Comparison of ENCODE assay signal across 8 mouse cellular contexts in the genomic region with DNA sequence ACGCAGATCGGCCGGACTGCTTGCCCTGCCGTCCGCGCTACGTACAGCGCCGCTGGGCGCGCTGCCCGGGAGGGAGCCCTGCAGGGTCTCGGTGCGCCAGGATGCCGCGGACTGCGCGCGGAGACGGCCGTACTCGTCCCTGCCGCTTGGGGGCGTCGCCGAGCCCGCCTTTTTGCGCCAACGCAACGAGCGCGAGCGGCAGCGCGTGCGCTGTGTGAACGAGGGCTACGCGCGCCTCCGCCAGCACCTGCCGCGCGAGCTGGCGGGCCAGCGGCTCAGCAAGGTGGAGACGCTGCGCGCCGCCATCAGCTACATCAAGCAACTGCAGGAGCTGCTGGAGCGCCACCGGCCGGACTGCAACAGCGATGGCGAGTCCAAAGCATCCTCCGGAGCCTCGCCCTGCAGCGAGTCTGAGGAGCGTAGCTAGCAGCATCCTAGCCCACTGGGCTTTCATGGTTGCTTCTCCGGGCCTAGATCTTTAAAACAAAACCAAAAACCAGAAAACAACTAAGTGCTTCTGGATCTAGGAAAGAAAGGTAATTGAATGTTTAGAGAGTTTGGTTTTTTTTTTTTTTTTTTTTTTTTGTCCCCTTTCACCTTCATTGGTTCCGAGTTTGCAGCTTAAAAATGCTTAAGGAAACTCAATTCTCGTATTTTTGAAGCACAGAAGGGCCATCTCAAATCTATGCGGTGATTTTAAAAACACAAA. TPM values are rescaled to one million over a fixed set of nuclear protein-coding genes. Genes with fewer than 3 reads are reported as not detected.
DNase-seq lines count a peak whose midpoint lies in the region; ATAC-seq and TF ChIP-seq lines count a peak whose summit lies in the region.

No protein-coding gene starts in this region.

- TF ChIP-seq CTCF in brain, embryonic 14.5 days (IDR thresholded peaks at IDR 0.05; ENCODE audit: borderline replicate concordance, extremely low read depth, insufficient read depth, insufficient read length), result peak; percentile 60

- peaks cover 4% of the 10 kb centered on the region; the same call in 1 of the 2 replicates for H3K4me1 ChIP-seq in forebrain, embryonic 11.5 days (replicated peaks; ENCODE audit: control insufficient read depth, insufficient read depth, low read length)
- peaks cover 13% of the 10 kb centered on the region for H3K4me1 ChIP-seq in hindbrain, embryonic 12.5 days
- H3K4me1 ChIP-seq in lung, embryonic 16.5 days (replicated peaks; ENCODE audit: control insufficient read depth, insufficient read depth, low read length), result peaks cover 17% of the 10 kb centered on the region

- H3K4me2 ChIP-seq in forebrain, embryonic 11.5 days (ENCODE audit: low read depth, low read length, severe bottlenecking), result peak overlapping the region; percentile 84
- H3K4me2 ChIP-seq in hindbrain, embryonic 12.5 days (replicated peaks), result peak overlapping the region; percentile 91
- H3K4me2 ChIP-seq in lung, embryonic 16.5 days (ENCODE audit: low read depth, low read length), result peak overlapping the region; percentile 96

- WGBS in forebrain, embryonic 11.5 days, result under 1% methylated on average over 63 of the region's 63 CpGs
- WGBS in hindbrain, embryonic 12.5 days, result under 1% methylated on average over 63 of the region's 63 CpGs
- WGBS in lung, embryonic 16.5 days, result under 1% methylated on average over 63 of the region's 63 CpGs

- peak; percentile 76 to 82 for DNase-seq in CD8-positive naive resting alpha-beta T cell, adult 2 months (ENCODE audit: low read depth in 2 of 2, low spot score in 2 of 2)
- DNase-seq in brain, embryonic 14.5 days (ENCODE audit: low read depth), result peak; percentile 95
- peak; percentile 91 for DNase-seq in forebrain, embryonic 11.5 days (ENCODE audit: low spot score)
- peak; percentile 75 to 81 for DNase-seq in layer of hippocampus, postnatal 10 days (ENCODE audit: low spot score in 2 of 2)
- DNase-seq in ovary, postnatal 14 days (ENCODE audit: low spot score), result peak; percentile 47
- peak; percentile 53 to 72 for DNase-seq in thymus, postnatal 10 days (ENCODE audit: low spot score in 2 of 2)

- no peaks in the 10 kb centered on the region for H3K9me3 ChIP-seq in forebrain, embryonic 11.5 days (ENCODE audit: control insufficient read depth, low read length)
- no peaks in the 10 kb centered on the region for H3K9me3 ChIP-seq in hindbrain, embryonic 12.5 days (replicated peaks)
- H3K9me3 ChIP-seq in lung, embryonic 16.5 days (ENCODE audit: control insufficient read depth, low read length), result no peaks in the 10 kb centered on the region

- peak; percentile 58; the same call in 1 of the 2 replicates for TF ChIP-seq POLR2A in brain, embryonic 14.5 days (IDR thresholded peaks at IDR 0.05; ENCODE audit: borderline replicate concordance, extremely low read depth, insufficient read depth, insufficient read length, poor library complexity, severe bottlenecking)

- peak overlapping the region; percentile 67 for H3K9ac ChIP-seq in forebrain, embryonic 11.5 days (ENCODE audit: low read length)
- peak overlapping the region; percentile 64 for H3K9ac ChIP-seq in hindbrain, embryonic 12.5 days
- peak overlapping the region; percentile 60 for H3K9ac ChIP-seq in lung, embryonic 16.5 days (ENCODE audit: low read length)

- no peak overlapping the region for H3K27ac ChIP-seq in forebrain, embryonic 11.5 days (ENCODE audit: low read depth, low read length)
- H3K27ac ChIP-seq in hindbrain, embryonic 12.5 days, result no peak overlapping the region
- H3K27ac ChIP-seq in lung, embryonic 16.5 days (ENCODE audit: low read length), result no peak overlapping the region

- ATAC-seq in forebrain, embryonic 11.5 days (replicated peaks; ENCODE audit: low FRiP score), result peak; percentile 90
- ATAC-seq in hindbrain, embryonic 12.5 days (ENCODE audit: low FRiP score), result peak; percentile 90
- peak; percentile 83 for ATAC-seq in lung, embryonic 16.5 days (ENCODE audit: low read depth)

- peaks cover 4% of the 10 kb centered on the region; the same call in 1 of the 2 replicates for H3K27me3 ChIP-seq in forebrain, embryonic 11.5 days (ENCODE audit: control insufficient read depth, insufficient read depth, low read length)
- H3K27me3 ChIP-seq in hindbrain, embryonic 12.5 days, result peaks cover 24% of the 10 kb centered on the region
- peaks cover 17% of the 10 kb centered on the region for H3K27me3 ChIP-seq in lung, embryonic 16.5 days (ENCODE audit: control insufficient read depth, insufficient read depth, low read depth, low read length)

- no peaks in the 10 kb centered on the region for H3K36me3 ChIP-seq in forebrain, embryonic 11.5 days (ENCODE audit: control insufficient read depth, insufficient read depth, low read length)
- no peaks in the 10 kb centered on the region for H3K36me3 ChIP-seq in hindbrain, embryonic 12.5 days
- no peaks in the 10 kb centered on the region for H3K36me3 ChIP-seq in lung, embryonic 16.5 days (ENCODE audit: control insufficient read depth, insufficient read depth, low read length)

- peak overlapping the region; percentile 46 for H3K4me3 ChIP-seq in forebrain, embryonic 11.5 days (ENCODE audit: low read depth, low read length)
- peak overlapping the region; percentile 57 for H3K4me3 ChIP-seq in hindbrain, embryonic 12.5 days
- H3K4me3 ChIP-seq in lung, embryonic 16.5 days (ENCODE audit: low read length), result peak overlapping the region; percentile 60

RNA-seq across cellular contexts. Expression of a gene that starts 1.2 kb away (rescaled TPM):
- 0.33 and 0.42 TPM in 2 replicates for polyA plus RNA-seq in brain, embryonic 14.5 days (2012; rRNA removed)
- 0.53 and 0.56 TPM in 2 replicates for polyA plus RNA-seq in forebrain, embryonic 11.5 days (2014; fragmentation: Nextera tagmentation; extraction: Ambion mirVana)
- 0.53 and 0.59 TPM in 2 replicates for polyA plus RNA-seq in hindbrain, embryonic 12.5 days (2016; fragmentation: Nextera tagmentation; extraction: Ambion mirVana)
- total RNA-seq in layer of hippocampus, postnatal 10 days (2021), result under 1 TPM; 0.54 to 0.82 TPM
- 0.10 and 0.19 TPM in 2 replicates for polyA plus RNA-seq in lung, embryonic 16.5 days (2015; fragmentation: Nextera tagmentation; extraction: Ambion mirVana)

RNA-seq across cellular contexts. Expression of a gene that starts 11.7 kb away (rescaled TPM):
- 58.2 and 59.3 TPM in 2 replicates for polyA plus RNA-seq in brain, embryonic 14.5 days (2012; rRNA removed)
- 35.4 and 42.7 TPM in 2 replicates for polyA plus RNA-seq in forebrain, embryonic 11.5 days (2014; fragmentation: Nextera tagmentation; extraction: Ambion mirVana)
- polyA plus RNA-seq in hindbrain, embryonic 12.5 days (2016; fragmentation: Nextera tagmentation; extraction: Ambion mirVana), result 35.3 and 39.0 TPM in 2 replicates
- total RNA-seq in layer of hippocampus, postnatal 10 days (2021), result 10 to 100 TPM; 30.4 to 34.3 TPM
- 11.1 and 11.5 TPM in 2 replicates for polyA plus RNA-seq in lung, embryonic 16.5 days (2015; fragmentation: Nextera tagmentation; extraction: Ambion mirVana)

RNA-seq across cellular contexts. Expression of a gene that starts 29.0 kb away (rescaled TPM):
- 150 and 156 TPM in 2 replicates for polyA plus RNA-seq in brain, embryonic 14.5 days (2012; rRNA removed)
- polyA plus RNA-seq in forebrain, embryonic 11.5 days (2014; fragmentation: Nextera tagmentation; extraction: Ambion mirVana), result 190 and 196 TPM in 2 replicates
- polyA plus RNA-seq in hindbrain, embryonic 12.5 days (2016; fragmentation: Nextera tagmentation; extraction: Ambion mirVana), result 186 and 192 TPM in 2 replicates
- 100 to 1,000 TPM; 109 to 117 TPM for total RNA-seq in layer of hippocampus, postnatal 10 days (2021)
- 176 and 177 TPM in 2 replicates for polyA plus RNA-seq in lung, embryonic 16.5 days (2015; fragmentation: Nextera tagmentation; extraction: Ambion mirVana)
